Mouse (Mus musculus): ENCODE results near the gene Prkce.

DNA sequence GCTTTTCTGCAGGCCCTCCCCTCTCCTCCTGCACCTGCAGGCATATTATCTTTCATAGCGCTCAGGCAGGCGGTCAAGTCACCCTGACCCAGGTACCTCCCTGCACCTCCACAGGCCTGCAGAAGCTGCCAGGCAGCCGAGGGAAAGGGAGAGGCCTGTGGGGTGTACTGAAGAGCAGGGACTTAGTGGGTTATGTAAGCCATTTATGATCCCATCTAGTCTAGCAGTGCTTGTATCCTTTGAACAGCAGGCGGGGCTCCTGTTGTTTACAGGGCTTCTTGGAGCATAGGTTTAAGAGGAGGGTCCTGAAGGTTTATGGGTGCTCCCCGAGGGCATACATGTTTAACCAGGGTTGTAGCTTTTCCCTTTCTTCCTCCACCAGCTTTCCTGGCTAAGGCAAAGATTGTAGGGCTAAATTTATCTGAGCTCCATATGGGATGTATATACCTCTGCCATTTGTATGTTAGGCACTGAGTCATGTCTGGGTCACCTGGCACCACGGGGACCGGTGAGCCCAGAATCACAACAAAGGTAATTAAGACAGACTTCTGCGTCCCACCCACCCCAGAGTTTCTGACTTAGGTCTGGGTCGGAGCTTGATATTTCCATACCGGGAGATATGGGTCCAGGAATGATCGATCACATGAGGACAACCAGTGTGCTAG lies 96.5 kb downstream of the Prkce start:
- TF ChIP-seq CTCF (IDR thresholded peaks at IDR 0.05; ENCODE audit: borderline replicate concordance, insufficient read depth, low read length) (no peak), POLR2A (IDR thresholded peaks at IDR 0.05; ENCODE audit: low read depth, low read length) (no peak)
